Mouse (Mus musculus): Measurements from ENCODE around the gene Gast. TPM values are rescaled to one million over a fixed set of nuclear protein-coding genes. Genes with fewer than 3 reads are reported as not detected.

The Gast gene
- total and polyA plus RNA-seq, 2 experiments from 2014 or later: 0.73 TPM; not detected in 1

- ATAC-seq: no peak
- Histone ChIP-seq H3K9ac (replicated peaks; ENCODE audit: low read length) (no peak overlapping the region), H3K4me2 (ENCODE audit: low read depth, low read length) (no peak overlapping the region), H3K4me1 (ENCODE audit: insufficient read depth, low read length) (no peaks in the 10 kb centered on the region), H3K27ac (no peak overlapping the region), H3K4me3 (ENCODE audit: low read length) (no peak overlapping the region), H3K36me3 (ENCODE audit: insufficient read depth, low read length) (peaks cover 67% of the 10 kb centered on the region), H3K27me3 (ENCODE audit: insufficient read depth, low read length) (no peaks in the 10 kb centered on the region), H3K9me3 (ENCODE audit: low read length) (no peaks in the 10 kb centered on the region)
- DNase-seq (ENCODE audit: low spot score): no peak
- TF ChIP-seq CTCF (IDR thresholded peaks at IDR 0.05; ENCODE audit: low read depth): no peak
- WGBS: 75% methylated on average over 4 of the region's 4 CpGs
These were observed 41.8 kb downstream of the Gast start for GRCm38 (mm10) chr11:100376005-100376404.

- DNase-seq (ENCODE audit: low spot score) (no peak), ATAC-seq (no peak)
- Histone ChIP-seq H3K9ac (replicated peaks; ENCODE audit: low read length) (no peak overlapping the region), H3K27ac (no peak overlapping the region), H3K27me3 (ENCODE audit: insufficient read depth, low read length) (no peaks in the 10 kb centered on the region), H3K4me3 (ENCODE audit: low read length) (no peak overlapping the region), H3K4me2 (ENCODE audit: low read depth, low read length) (no peak overlapping the region), H3K9me3 (ENCODE audit: low read length) (no peaks in the 10 kb centered on the region), H3K36me3 (ENCODE audit: insufficient read depth, low read length) (peaks cover 67% of the 10 kb centered on the region), H3K4me1 (ENCODE audit: insufficient read depth, low read length) (no peaks in the 10 kb centered on the region)
- no peak for TF ChIP-seq CTCF (IDR thresholded peaks at IDR 0.05; ENCODE audit: low read depth)
- 88% methylated on average over 21 of the region's 21 CpGs for WGBS
These were observed 42.7 kb downstream of the Gast start for GRCm38 (mm10) chr11:100376746-100377389.

- WGBS: 95% methylated on average over 14 of the region's 14 CpGs
- no peak overlapping the region for H3K27ac ChIP-seq
- H3K36me3 ChIP-seq (ENCODE audit: insufficient read depth, low read length): peaks cover 74% of the 10 kb centered on the region
- no peaks in the 10 kb centered on the region for H3K27me3 ChIP-seq (ENCODE audit: insufficient read depth, low read length)
- H3K9me3 ChIP-seq (ENCODE audit: low read length): no peaks in the 10 kb centered on the region
- DNase-seq (ENCODE audit: low spot score) (no peak), ATAC-seq (no peak)
- no peak overlapping the region for H3K4me3 ChIP-seq (ENCODE audit: low read length)
- no peak for TF ChIP-seq CTCF (IDR thresholded peaks at IDR 0.05; ENCODE audit: low read depth)
- no peak overlapping the region for H3K9ac ChIP-seq (replicated peaks; ENCODE audit: low read length)
- H3K4me1 ChIP-seq (ENCODE audit: insufficient read depth, low read length): no peaks in the 10 kb centered on the region
- H3K4me2 ChIP-seq (ENCODE audit: low read depth, low read length): no peak overlapping the region
These were observed 43.8 kb downstream of the Gast start for GRCm38 (mm10) chr11:100377989-100378388.

- H3K27ac ChIP-seq: no peak overlapping the region
- H3K4me1 ChIP-seq (ENCODE audit: insufficient read depth, low read length): no peaks in the 10 kb centered on the region
- no peaks in the 10 kb centered on the region for H3K27me3 ChIP-seq (ENCODE audit: insufficient read depth, low read length)
- DNase-seq (ENCODE audit: low spot score): no peak
- no peak overlapping the region for H3K4me2 ChIP-seq (ENCODE audit: low read depth, low read length)
- no peak overlapping the region for H3K4me3 ChIP-seq (ENCODE audit: low read length)
- H3K36me3 ChIP-seq (ENCODE audit: insufficient read depth, low read length): peaks cover 75% of the 10 kb centered on the region
- WGBS: 92% methylated on average over 5 of the region's 5 CpGs
- H3K9ac ChIP-seq (replicated peaks; ENCODE audit: low read length): no peak overlapping the region
- no peak for ATAC-seq
- TF ChIP-seq CTCF (IDR thresholded peaks at IDR 0.05; ENCODE audit: low read depth): no peak
- no peaks in the 10 kb centered on the region for H3K9me3 ChIP-seq (ENCODE audit: low read length)
These were observed 44.2 kb downstream of the Gast start for GRCm38 (mm10) chr11:100378446-100378845.

GRCm38 (mm10) chr11:100379311-100379710, 45.1 kb downstream of the Gast start:
- DNase-seq (ENCODE audit: low spot score) (no peak), ATAC-seq (no peak)
- no peak for TF ChIP-seq CTCF (IDR thresholded peaks at IDR 0.05; ENCODE audit: low read depth)
- 96% methylated on average over 4 of the region's 4 CpGs for WGBS
- Histone ChIP-seq H3K9ac (replicated peaks; ENCODE audit: low read length) (no peak overlapping the region), H3K36me3 (ENCODE audit: insufficient read depth, low read length) (peaks cover 68% of the 10 kb centered on the region), H3K9me3 (ENCODE audit: low read length) (no peaks in the 10 kb centered on the region), H3K4me1 (ENCODE audit: insufficient read depth, low read length) (no peaks in the 10 kb centered on the region), H3K4me2 (ENCODE audit: low read depth, low read length) (no peak overlapping the region), H3K27ac (no peak overlapping the region), H3K4me3 (ENCODE audit: low read length) (no peak overlapping the region), H3K27me3 (ENCODE audit: insufficient read depth, low read length) (no peaks in the 10 kb centered on the region)

GRCm38 (mm10) chr11:100382682-100383081, 48.5 kb downstream of the Gast start:
- Histone ChIP-seq H3K9ac (replicated peaks; ENCODE audit: low read length) (no peak overlapping the region), H3K4me2 (ENCODE audit: low read depth, low read length) (no peak overlapping the region), H3K9me3 (ENCODE audit: low read length) (no peaks in the 10 kb centered on the region), H3K4me1 (ENCODE audit: insufficient read depth, low read length) (no peaks in the 10 kb centered on the region), H3K27ac (no peak overlapping the region), H3K4me3 (ENCODE audit: low read length) (no peak overlapping the region), H3K36me3 (ENCODE audit: insufficient read depth, low read length) (peaks cover 51% of the 10 kb centered on the region), H3K27me3 (ENCODE audit: insufficient read depth, low read length) (no peaks in the 10 kb centered on the region)
- ATAC-seq: no peak
- 81% methylated on average over 6 of the region's 6 CpGs for WGBS
- no peak for DNase-seq (ENCODE audit: low spot score)
- TF ChIP-seq CTCF (IDR thresholded peaks at IDR 0.05; ENCODE audit: low read depth): no peak

GRCm38 (mm10) chr11:100385016-100385415, 50.8 kb downstream of the Gast start:
- DNase-seq (ENCODE audit: low spot score): no peak
- Histone ChIP-seq H3K27ac (no peak overlapping the region), H3K9me3 (ENCODE audit: low read length) (no peaks in the 10 kb centered on the region), H3K36me3 (ENCODE audit: insufficient read depth, low read length) (peaks cover 36% of the 10 kb centered on the region), H3K4me1 (ENCODE audit: insufficient read depth, low read length) (peaks cover 4% of the 10 kb centered on the region), H3K4me2 (ENCODE audit: low read depth, low read length) (no peak overlapping the region), H3K4me3 (ENCODE audit: low read length) (no peak overlapping the region), H3K9ac (replicated peaks; ENCODE audit: low read length) (no peak overlapping the region), H3K27me3 (ENCODE audit: insufficient read depth, low read length) (no peaks in the 10 kb centered on the region)
- TF ChIP-seq CTCF (IDR thresholded peaks at IDR 0.05; ENCODE audit: low read depth): no peak
- WGBS: 93% methylated on average over 3 of the region's 3 CpGs
- no peak for ATAC-seq
